Mouse (Mus musculus): ENCODE measurements around the gene Rint1.

- TF ChIP-seq POLR2A (IDR thresholded peaks at IDR 0.05; ENCODE audit: borderline replicate concordance, extremely low read depth, insufficient read depth, insufficient read length, poor library complexity, severe bottlenecking) = no peak
- TF ChIP-seq CTCF (IDR thresholded peaks at IDR 0.05; ENCODE audit: borderline replicate concordance, extremely low read depth, insufficient read depth, insufficient read length) = no peak
Measured at GRCm38 (mm10) chr5:23816681-23817080, 29.2 kb downstream of the Rint1 start.
